Mouse (Mus musculus): ENCODE data around the gene Aspscr1.

- TF ChIP-seq MAX (IDR thresholded peaks at IDR 0.05; ENCODE audit: low read depth), result no peak
- peak in 1 of 3 experiments; percentile 1 for TF ChIP-seq MYOD1 (IDR thresholded peaks at IDR 0.05; ENCODE audit: control insufficient read depth in 1 of 3, insufficient read length in 2 of 3, low read depth in 2 of 3)
- TF ChIP-seq POLR2A (IDR thresholded peaks at IDR 0.05; ENCODE audit: insufficient read length, low read depth), result peak; percentile 38
These were observed 39.9 kb upstream of the Aspscr1 start for GRCm38 (mm10) chr11:120632559-120633519.

Data from myocyte (in vitro differentiated cells).